Mouse (Mus musculus): ENCODE measurements around the gene Nfkb2.

DNA sequence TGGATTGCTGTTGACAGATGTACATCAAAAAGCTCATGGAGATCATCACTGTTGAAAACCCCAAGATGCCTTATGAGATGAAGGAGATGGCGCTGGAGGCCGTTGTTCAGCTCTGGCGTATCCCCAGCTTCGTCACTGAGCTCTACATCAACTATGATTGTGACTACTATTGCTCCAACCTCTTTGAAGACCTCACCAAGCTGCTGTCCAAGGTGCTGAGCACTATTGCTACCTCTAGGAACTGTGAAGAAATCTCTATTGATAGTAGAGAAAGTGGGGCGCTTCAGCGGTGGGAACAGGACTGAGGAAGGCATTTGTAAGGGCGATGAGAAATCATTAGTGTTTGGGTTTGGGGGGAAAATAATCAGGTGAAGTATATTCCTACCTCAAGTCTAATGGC lies 39.4 kb upstream of the Nfkb2 start:
- TF ChIP-seq CTCF (IDR thresholded peaks at IDR 0.05; ENCODE audit: extremely low read depth, insufficient read depth, low read length) (no peak), POLR2A (IDR thresholded peaks at IDR 0.05; ENCODE audit: extremely low read depth, insufficient read depth, low read length) (no peak)

Data from cortical plate, adult 2 months (tissue).